Mouse (Mus musculus) kidney, adult 2 months (tissue): ENCODE measurements around the gene Gm9837.

Experiments
- CTCF ChIP-seq: fragments of 200-500 bp; conservative IDR thresholded peaks from 2 replicates; pipeline ENCODE4 v1.5.1; 2011; ENCODE audit warnings: low read depth, mild to moderate bottlenecking, control low read depth, low read length, moderate library complexity, mixed read lengths; ENCODE audit not compliant: insufficient read depth, insufficient read length
- POLR2A ChIP-seq: fragments of 200-500 bp; IDR thresholded peaks from one replicate; pipeline ENCODE4 v1.6.1; 2011; ENCODE audit warnings: low read depth, low read length, control low read depth

DNA sequence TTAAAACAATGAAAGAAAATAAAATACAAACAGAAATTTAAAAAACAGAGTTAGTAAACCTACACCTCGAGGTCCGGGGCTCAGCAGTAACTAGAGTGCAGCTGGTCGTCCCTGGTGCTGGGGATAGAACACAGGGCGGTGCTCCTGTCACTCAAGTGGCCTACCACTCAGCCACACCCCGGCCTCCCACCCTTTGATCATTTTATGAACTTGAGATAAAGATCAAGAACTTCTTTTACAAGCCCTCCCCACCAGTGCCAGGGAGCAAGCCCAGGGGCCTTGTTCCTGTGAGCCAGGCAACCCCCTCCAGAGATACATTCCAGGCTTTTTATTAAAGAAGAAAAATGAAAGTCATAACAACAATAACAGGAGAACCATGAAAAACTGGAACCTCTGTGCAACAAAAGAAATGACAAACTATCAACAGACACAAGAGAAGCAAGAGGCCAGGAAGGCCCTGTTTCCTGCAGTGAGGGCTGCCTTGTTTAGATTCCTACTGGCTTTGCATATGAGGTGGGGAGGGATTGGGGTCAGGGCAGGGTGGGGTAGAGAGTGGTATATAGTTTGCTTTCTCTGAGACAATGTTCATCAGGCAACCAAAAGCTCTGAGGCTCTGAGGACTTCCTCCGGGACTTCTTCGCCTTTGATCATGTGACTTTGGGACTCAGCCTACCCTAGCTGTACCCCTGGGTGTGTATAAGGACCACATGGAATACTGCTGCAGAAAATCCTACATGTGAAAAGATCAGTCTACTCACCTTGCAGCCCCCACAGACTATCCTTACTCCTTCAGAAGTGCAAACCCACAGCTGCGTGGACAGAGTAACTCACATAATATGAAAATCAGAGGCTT is 46.7 kb upstream of the Gm9837 start:
- no peak for TF ChIP-seq POLR2A
- TF ChIP-seq CTCF: no peak
